Mouse (Mus musculus) layer of hippocampus, postnatal 10 days (tissue): Measurements from ENCODE around the gene Tmem79. TPM values are rescaled to one million over a fixed set of nuclear protein-coding genes. Genes with fewer than 3 reads are reported as not detected.
"Not testable (repeated sequence)": the region's sequence is repeated elsewhere in the genome, so short reads cannot be mapped to it uniquely, and the experiment has no call there.

Experiments
- DNase-seq, 2 experiments: peaks; one replicate each; pipeline ENCODE4 v3.0.0; 2021; ENCODE audit warnings: low spot score in 2 of 2
- total RNA-seq, 2 experiments: library from RNA; stranded (reverse); gene quantifications; 2 replicates each; pipeline ENCODE4 v1.2.3; 2021

Gene Tmem79
- total RNA-seq, 2 experiments from 2014 or later, result 0.71 to 0.87 TPM

GRCm38 (mm10) chr3:88354396-88355165 is 18.6 kb upstream of the Tmem79 start:
- peak in 1 of 2 experiments; percentile 44 for DNase-seq

GRCm38 (mm10) chr3:88352907-88353306 is 17.0 kb upstream of the Tmem79 start:
- DNase-seq, result no peak

DNA sequence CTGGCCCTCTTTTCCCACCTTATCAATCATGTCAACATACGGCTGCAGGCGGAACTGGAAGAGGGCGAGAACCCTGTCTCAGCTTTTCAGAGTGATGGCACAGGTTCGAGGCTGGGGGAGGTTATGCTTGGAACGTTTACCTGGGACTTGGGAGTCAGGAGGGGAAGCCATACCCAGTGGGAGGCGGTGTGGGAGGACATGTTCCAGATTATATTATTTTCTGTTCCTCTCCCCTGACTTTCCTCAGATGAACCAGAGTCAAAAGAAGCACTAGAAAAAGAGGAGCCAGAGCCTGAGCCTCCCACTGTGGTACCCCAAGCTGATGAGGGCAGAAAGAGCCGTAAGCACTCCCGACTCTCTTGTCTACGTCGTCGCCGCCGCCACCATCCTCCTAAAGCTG is 14.8 kb upstream of the Tmem79 start:
- no peak for DNase-seq

- DNase-seq, result no peak
Observed at GRCm38 (mm10) chr3:88339006-88339405, 3.1 kb upstream of the Tmem79 start.

DNA sequence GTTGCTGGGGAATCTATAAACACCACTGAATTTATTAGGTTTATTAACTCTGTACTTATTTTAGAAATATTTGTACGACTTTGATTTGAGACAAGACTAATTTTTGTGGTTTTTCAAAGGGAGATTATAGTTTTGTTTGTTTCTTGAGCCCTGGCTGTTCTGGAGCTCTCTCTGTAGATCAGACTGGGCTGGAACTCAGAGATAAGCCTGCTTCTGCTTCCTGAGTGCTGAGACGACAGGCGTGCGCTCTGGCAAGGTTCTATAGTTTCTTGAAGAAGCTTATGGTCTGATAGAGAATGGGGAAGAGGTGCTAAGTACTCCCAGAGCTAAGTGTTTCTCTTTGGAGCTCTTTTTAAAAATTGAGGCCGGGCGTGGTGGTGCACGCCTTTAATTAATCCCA is 2.4 kb upstream of the Tmem79 start:
- no peak for DNase-seq

DNA sequence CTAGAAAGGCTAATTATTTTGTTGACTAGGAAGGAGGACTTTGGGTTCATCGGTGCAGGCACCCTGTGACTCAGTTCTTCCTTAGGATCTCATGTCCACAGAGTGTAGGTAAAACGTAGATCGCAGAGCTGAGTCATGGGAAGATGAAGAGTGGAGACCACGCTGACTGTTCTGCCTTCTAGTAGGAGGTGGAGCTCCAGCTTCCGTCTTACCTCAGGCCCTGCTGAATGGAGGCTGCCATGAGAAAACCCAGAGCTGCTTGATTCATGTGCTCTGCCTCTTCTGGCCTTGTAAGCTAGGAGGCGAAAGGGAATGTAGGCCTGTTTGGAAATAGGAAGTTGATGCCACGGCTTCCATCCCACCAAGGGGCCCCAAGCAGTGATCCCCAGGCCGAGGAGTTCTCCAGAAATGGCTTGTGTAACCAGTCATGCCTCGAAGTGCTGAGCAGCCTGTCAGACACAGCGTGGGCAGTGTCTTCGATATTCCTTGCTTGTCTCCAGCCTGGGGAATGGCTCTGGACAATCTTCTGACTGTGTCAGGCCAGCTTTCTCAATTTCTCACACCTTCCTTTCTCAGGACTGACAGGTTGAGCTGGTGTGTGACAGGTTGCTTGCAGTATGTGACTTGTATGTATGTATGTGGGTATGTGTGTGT is 1.5 kb upstream of the Tmem79 start:
- no peak for DNase-seq

- peak in 1 of 2 experiments; percentile 20 for DNase-seq
Observed at GRCm38 (mm10) chr3:88335436-88336053, 403 bp downstream of the Tmem79 start.

- no peak for DNase-seq
Observed at GRCm38 (mm10) chr3:88334902-88335435, 979 bp downstream of the Tmem79 start.

DNA sequence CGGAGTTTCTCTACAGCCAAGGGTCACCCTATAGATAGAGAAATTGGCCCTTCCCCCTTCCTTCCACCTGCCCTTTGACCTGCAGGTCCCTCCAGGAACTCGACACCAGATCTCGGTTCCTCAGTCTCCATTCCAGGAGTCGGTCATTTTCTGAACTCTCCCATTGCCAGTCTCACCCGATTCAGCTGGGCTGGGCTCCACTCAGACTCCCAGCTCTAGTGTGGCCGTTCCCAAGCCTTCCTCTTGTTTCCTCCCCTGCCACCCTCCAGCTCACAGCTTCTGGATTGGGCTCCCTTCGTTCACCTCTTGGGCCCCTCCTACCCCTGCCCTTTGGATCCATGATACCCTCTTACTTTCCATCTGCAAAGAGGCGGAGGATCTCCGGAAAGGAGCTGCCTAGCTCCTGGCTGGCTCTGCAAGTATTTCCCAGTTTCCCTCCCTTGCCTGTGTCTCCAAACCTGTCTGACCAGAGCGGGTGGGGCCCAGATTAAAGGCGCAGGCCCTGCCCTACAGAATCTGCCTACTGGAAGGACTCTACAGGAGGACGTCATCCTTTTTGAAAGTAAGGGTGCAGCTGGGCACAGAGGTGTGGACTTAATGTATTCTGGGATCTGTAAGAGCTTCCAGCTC is 1.8 kb downstream of the Tmem79 start:
- DNase-seq, result no peak

- no peak for DNase-seq
Observed at GRCm38 (mm10) chr3:88331282-88331681, 4.7 kb downstream of the Tmem79 start.

GRCm38 (mm10) chr3:88328956-88329355 is 7.0 kb downstream of the Tmem79 start:
- DNase-seq, result no peak

- DNase-seq, result peak; percentile 60 to 67
Observed at GRCm38 (mm10) chr3:88324951-88325405, 11.0 kb downstream of the Tmem79 start, which contains the start of gene Glmp. TSS of gene Glmp (plus strand) at chr3:88325023.

DNA sequence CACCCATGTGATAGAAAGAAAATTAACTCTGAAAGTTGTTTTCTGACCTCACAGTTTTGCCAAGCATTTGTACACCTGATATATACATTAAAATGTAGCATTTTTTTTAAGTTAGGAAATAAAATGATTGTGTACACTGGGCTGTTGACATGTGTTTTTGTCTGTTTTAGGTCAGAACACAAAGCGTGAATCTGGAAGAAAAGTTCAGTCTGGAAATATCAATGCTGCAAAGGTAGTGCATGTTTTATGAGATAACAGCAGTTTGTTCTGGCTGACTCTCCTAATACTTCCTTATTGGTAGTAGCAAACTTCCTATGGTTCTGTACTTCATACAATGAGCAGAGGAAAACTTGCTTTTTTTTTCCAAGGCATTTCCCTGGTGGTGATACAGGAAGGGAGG is 36.8 kb downstream of the Tmem79 start:
- no peak for DNase-seq

DNA sequence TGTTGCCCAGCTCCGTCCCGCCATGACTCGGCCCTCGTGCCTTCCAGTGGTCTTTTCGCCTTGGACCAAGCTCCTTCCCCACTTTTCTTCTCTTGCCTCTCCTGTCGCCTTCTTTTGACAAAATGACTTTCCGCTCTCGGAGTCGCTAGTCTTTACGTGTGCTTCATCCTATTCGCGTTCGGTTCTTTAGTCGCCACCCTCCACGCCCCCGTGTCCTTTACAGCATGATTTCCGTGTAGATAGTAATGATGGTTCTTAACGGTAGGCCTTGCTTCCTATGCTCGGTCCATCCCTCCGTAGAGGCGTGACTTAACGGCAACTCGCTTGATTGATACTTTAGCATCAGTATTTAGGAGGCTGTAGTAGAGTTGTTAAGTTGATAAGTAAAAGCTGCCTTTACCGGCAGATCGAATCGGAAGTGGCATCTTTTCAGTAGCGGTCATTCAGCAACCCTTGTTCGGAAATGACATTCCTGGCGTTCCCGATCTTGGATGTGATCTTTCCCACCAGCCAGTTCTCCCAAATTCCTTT is 38.6 kb downstream of the Tmem79 start:
- no peak for DNase-seq

DNA sequence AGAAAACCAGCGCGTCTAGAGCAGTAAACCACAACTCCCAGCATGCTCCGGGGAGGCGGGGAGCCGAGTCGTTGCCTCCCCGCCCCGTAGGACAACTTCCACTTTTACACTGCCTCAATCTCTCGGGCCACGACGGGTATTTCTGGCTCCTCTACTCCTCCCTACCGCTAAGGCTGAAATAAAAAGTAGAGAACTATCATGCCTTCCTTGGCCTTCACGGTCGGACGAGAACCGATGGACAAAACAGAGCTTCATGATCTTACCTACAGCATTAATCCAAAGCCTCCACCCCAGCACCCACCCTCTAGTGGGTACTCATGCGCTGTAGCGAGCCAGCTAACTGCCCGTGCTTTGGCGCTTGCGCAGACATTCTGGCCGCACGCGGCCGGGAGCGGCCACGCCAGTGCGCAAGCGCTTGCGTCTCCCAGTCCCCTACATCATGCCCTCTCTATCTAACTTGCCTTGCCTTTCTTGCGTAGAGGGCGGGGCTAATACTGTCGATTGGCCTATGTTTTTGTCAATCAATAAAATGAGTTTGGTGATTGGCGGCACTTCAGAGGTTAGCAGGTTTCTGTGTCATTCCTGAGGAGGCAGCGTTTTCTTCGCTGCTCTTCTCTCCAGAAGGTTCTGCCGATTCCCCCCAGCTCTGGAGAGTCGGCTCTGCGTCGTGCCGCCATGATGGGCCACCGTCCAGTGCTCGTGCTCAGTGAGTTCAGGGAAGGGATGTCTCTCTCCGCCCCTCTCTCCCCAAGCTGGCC is 39.2 kb downstream of the Tmem79 start, which contains the start of the genes Tsacc and Cct3:
TSS of gene Tsacc (minus strand) at position 439 of the 758 bp plus-strand sequence.
TSS of gene Cct3 (plus strand) at position 556 of the 758 bp plus-strand sequence.
- DNase-seq, result peak; percentile 88 to 94

- DNase-seq, result no peak
Observed at GRCm38 (mm10) chr3:88296110-88296560, 39.8 kb downstream of the Tmem79 start.

DNA sequence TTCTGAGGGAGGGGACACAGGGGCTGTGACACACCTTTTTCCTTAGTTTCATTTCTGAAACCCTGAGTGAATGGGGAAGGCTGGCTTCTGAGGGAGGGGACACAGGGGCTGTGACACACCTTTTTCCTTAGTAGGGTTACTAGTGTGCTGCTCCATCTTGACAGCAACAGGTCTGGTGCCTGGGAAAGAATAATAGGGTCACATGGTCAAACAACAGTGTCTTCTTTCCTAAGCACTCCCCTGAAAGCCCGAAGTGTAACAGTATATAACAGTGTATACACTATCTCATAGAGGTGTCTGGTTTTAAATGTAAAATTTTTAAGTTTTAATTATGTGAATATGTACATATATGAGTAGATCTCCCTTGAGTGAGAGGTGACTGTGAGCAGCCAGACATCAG is 40.7 kb downstream of the Tmem79 start:
- DNase-seq, result not testable (repeated sequence)

DNA sequence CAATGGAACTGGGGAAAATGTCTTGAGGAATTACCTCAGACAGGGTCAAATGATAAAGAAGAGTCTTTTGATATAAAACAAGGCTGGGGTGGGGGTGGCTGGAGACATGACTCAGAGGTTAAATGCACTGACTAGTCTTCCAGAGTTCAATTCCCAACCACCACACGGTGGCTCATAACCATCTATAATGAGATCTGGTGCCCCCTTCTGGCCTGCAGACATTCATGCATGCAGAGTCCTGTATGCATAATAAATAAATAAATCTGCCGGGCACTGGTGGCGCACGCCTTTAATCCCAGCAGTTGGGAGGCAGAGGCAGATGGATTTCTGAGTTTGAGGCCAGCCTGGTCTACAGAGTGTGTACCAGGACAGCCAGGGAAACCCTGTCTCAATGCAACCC is 44.0 kb downstream of the Tmem79 start:
- DNase-seq, result peak in 1 of 2 experiments; percentile 17

DNA sequence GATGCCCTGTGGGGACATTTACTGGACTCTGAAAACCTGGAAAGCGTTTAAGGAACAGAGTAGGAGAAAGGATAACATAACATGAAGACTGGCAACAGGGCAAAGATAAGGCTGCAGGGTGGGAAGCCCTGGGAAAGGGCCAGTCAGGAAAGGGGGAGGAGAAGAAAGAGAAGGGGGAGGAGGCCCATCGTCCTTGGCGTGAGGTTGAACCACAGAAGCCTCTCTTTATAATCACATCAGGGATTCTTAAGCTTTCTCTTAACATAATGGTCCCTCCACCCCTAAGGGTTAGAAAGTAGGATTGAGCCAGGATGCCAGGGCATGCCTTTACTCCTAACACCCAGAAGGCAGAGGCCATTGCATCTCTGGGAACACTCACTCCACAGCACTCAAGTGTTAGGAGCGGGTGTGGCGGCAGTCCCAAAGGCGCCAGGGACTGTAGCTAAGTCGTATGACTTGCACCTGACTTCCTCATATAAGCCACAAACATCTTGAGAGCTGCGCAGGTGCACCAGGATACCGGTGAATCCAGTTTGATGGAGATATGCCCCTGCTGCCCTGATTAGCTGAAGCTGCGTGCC is 47.7 kb downstream of the Tmem79 start:
- DNase-seq, result not testable (repeated sequence)

DNA sequence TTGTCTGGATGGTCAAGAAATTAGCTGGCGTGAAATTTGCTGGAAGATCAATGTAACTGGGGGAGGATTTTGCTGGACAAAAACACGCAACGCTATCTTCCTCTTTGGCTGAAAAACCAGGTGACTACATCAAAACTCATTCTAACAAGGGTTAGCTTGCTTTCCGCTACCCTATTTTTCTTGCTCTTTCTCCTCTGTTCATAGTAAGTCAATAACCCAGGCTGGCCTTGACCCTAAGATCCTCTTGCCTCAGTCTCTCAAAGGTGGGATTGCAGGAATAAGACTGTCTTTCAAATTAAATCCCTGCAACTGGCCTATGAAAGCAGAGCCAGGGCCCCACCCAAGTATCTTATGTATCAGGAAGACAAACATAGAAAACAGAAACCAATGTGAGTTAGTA is 48.8 kb downstream of the Tmem79 start, which contains the start of gene Gm38392:
TSS of gene Gm38392 (minus strand) at position 101 of the 400 bp plus-strand sequence.
- no peak for DNase-seq
